Mouse (Mus musculus) limb, embryonic 11.5 days (tissue): ENCODE results near the gene Tas2r123. TPM values are rescaled to one million over a fixed set of nuclear protein-coding genes. Genes with fewer than 3 reads are reported as not detected.

ENCODE experiments used
- ATAC-seq: fragments of 200-750 bp; cut with Nextera tagmentation; 2 replicates; pipeline ENCODE4 v1.8.0; 2017; ENCODE audit warnings: low read depth; ENCODE audit not compliant: insufficient number of reproducible peaks, low FRiP score, low TSS enrichment
- DNase-seq: peaks from one replicate; pipeline ENCODE4 v3.0.0-alpha.2; 2015; ENCODE audit warnings: low spot score
- H3K27ac ChIP-seq: fragments of 300-500 bp; sonication (generic); replicated peaks from 2 replicates; pipeline ENCODE4 v1.5.1; 2014; ENCODE audit warnings: low read depth, mild to moderate bottlenecking, low read length
- H3K27me3 ChIP-seq: fragments of 300-500 bp; sonication (generic); 2 replicates; pipeline ENCODE4 v1.6.1; 2014; ENCODE audit warnings: mild to moderate bottlenecking, low read length, mixed read lengths; ENCODE audit not compliant: control insufficient read depth, insufficient read depth
- H3K36me3 ChIP-seq: fragments of 300-500 bp; sonication (generic); 2 replicates; pipeline ENCODE4 v1.6.1; 2014; ENCODE audit warnings: mild to moderate bottlenecking, low read length, moderate library complexity, mixed read lengths; ENCODE audit not compliant: control insufficient read depth, insufficient read depth
- H3K4me1 ChIP-seq: fragments of 300-500 bp; sonication (generic); 2 replicates; pipeline ENCODE4 v1.6.1; 2014; ENCODE audit warnings: low read length, mixed read lengths; ENCODE audit not compliant: control insufficient read depth, insufficient read depth
- H3K4me2 ChIP-seq: fragments of 300-500 bp; sonication (generic); 2 replicates; pipeline ENCODE4 v1.6.1; 2014; ENCODE audit warnings: low read depth, mild to moderate bottlenecking, moderate library complexity; ENCODE audit not compliant: severe bottlenecking
- H3K4me3 ChIP-seq: fragments of 300-500 bp; sonication (generic); 2 replicates; pipeline ENCODE4 v1.5.1; 2014; ENCODE audit warnings: low read depth, low read length
- H3K9ac ChIP-seq: fragments of 300-500 bp; sonication (generic); 2 replicates; pipeline ENCODE4 v1.6.1; 2014; ENCODE audit warnings: mild to moderate bottlenecking, low read length
- H3K9me3 ChIP-seq: fragments of 300-500 bp; sonication (generic); 2 replicates; pipeline ENCODE4 v1.6.1; 2016; ENCODE audit warnings: low read length; ENCODE audit not compliant: control insufficient read depth
- WGBS: fragments of 180-500 bp; shearing (Covaris S2); extraction: QIAGEN DNeasy Blood & Tissue Kit; methylation state at CpG from one replicate; pipeline ENCODE4 v1.1.7; 2014; 5-methylcytosine and 5-hydroxymethylcytosine counted together
- polyA plus RNA-seq: library from polyadenylated mRNA; unstranded; fragments of >200 nt; fragmentation: Nextera tagmentation; extraction: Ambion mirVana; gene quantifications from 2 replicates; pipeline ENCODE4 v1.2.1, GENCODE M21; 2014

Gene Tas2r123
- polyA plus RNA-seq = not detected in 2 replicates

GRCm38 (mm10) chr6:132846842-132847241 lies at the start of gene Tas2r123:
Gene Tas2r123, plus strand, starts transcription at chr6:132847142.
- WGBS = 91% methylated on average over 1 of the region's 1 CpGs
- Histone ChIP-seq H3K9me3 (no peaks in the 10 kb centered on the region), H3K27me3 (no peaks in the 10 kb centered on the region), H3K4me3 (no peak within 1 kb of the TSS), H3K4me1 (no peaks in the 10 kb centered on the region), H3K4me2 (no peak within 1 kb of the TSS), H3K27ac (no peak within 1 kb of the TSS), H3K36me3 (no peaks in the 10 kb centered on the region), H3K9ac (no peak within 1 kb of the TSS)
- ATAC-seq (no peak), DNase-seq (no peak)

DNA sequence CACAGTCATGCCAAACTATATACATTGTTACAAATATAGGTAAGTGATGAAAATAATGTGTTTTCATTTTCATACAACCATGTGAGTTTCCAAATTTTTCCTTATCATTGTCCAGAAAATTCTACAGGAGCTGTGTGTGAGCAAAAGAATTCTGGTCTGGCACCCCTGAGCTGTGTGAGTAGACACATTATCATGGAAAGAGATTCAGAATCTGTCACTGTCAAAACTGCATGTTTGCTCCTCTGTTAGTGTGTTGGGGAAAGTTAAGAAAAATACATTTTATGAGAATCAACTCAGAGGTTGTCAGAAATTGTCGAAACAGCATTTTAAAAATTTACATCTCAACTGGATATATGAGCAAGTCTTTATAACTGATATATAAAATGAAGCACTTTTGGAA lies 44.4 kb upstream of the Tas2r123 start, which contains the start of gene Tas2r117:
Tas2r117 (plus strand) TSS at position 301 of the 400 bp plus-strand sequence.
- ATAC-seq (no peak), DNase-seq (no peak)
- Histone ChIP-seq H3K4me2 (no peak within 1 kb of the TSS), H3K27me3 (no peaks in the 10 kb centered on the region), H3K4me3 (no peak within 1 kb of the TSS), H3K27ac (no peak within 1 kb of the TSS), H3K9ac (no peak within 1 kb of the TSS), H3K36me3 (no peaks in the 10 kb centered on the region), H3K4me1 (no peaks in the 10 kb centered on the region), H3K9me3 (no peaks in the 10 kb centered on the region)
- WGBS = 93% methylated on average over 1 of the region's 1 CpGs

DNA sequence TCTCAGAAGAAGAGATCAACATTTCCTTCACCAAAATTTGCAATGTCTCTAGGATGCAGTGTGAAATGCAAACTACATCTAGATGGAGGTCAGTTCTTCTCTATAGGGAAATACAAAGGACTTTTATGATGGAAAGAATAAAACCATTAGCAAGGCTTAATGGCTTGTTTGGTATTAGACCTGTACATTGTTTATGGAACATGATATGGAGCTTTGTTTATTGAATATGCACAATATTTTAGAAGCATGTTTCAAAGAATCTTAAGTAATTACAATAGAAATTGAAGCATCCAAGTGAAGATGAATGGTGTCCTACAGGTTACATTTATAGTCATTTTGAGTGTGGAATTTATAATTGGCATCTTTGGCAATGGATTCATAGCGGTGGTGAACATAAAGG lies 8.2 kb downstream of the Tas2r123 start, which contains the start of gene Tas2r116:
Tas2r116 (plus strand) TSS at position 301 of the 400 bp plus-strand sequence.
- 72% methylated on average over 1 of the region's 1 CpGs for WGBS
- no peak for DNase-seq
- Histone ChIP-seq H3K4me2 (no peak within 1 kb of the TSS), H3K9ac (no peak within 1 kb of the TSS), H3K4me3 (no peak within 1 kb of the TSS), H3K27ac (no peak within 1 kb of the TSS), H3K9me3 (no peaks in the 10 kb centered on the region), H3K36me3 (no peaks in the 10 kb centered on the region), H3K4me1 (no peaks in the 10 kb centered on the region), H3K27me3 (no peaks in the 10 kb centered on the region)
- no peak for ATAC-seq

DNA sequence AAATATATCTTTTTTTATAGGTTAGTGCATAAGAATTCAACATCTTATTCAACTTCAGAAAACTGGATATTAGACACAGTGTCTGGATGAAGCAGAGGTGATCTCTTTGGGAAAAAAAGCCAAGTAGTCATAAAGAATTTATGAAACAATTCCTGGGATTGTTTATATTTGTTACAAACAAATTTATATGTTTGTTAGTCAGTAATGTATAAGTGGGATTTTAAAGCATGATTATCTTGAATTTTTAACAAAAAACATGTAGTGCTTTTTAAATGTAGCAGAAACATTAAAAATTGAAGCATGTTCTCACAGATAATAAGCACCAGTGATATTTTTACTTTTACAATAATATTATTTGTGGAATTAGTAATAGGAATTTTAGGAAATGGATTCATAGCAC lies 20.8 kb downstream of the Tas2r123 start, which contains the start of gene Tas2r110:
Tas2r110 (plus strand) TSS at position 301 of the 400 bp plus-strand sequence.
- Histone ChIP-seq H3K4me2 (no peak within 1 kb of the TSS), H3K9me3 (no peaks in the 10 kb centered on the region), H3K27ac (no peak within 1 kb of the TSS), H3K27me3 (no peaks in the 10 kb centered on the region), H3K9ac (no peak within 1 kb of the TSS), H3K4me1 (no peaks in the 10 kb centered on the region), H3K4me3 (no peak within 1 kb of the TSS), H3K36me3 (no peaks in the 10 kb centered on the region)
- ATAC-seq = no peak
- no peak for DNase-seq

DNA sequence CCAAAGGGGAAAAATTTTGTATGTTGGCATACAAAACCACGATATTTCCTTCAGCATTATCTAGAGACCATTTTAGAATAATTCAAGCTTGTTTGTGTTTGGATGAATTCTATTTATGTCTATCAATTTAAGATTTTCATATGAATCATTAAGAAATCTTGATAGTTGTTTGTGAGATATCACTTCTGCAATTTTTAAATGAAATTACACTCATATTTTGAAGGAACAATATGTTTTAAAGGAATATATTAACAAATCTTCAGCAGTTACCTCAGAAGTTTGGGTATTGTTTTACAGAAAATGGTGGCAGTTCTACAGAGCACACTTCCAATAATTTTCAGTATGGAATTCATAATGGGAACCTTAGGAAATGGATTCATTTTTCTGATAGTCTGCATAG lies 45.8 kb downstream of the Tas2r123 start, which contains the start of gene Tas2r113:
Tas2r113 (plus strand) TSS at position 301 of the 400 bp plus-strand sequence.
- Histone ChIP-seq H3K9ac (no peak within 1 kb of the TSS), H3K4me2 (no peak within 1 kb of the TSS), H3K9me3 (no peaks in the 10 kb centered on the region), H3K36me3 (no peaks in the 10 kb centered on the region), H3K27ac (no peak within 1 kb of the TSS), H3K4me3 (no peak within 1 kb of the TSS), H3K4me1 (no peaks in the 10 kb centered on the region), H3K27me3 (no peaks in the 10 kb centered on the region)
- ATAC-seq = no peak
- 87% methylated on average over 1 of the region's 1 CpGs for WGBS
- DNase-seq = no peak

Other genes starting within 250 kb of the Tas2r123 start
- gene A630073D07Rik, start 195.6 kb upstream of the Tas2r123 start, polyA plus RNA-seq = not detected in 2 replicates
- gene Tas2r120, start 190.2 kb upstream of the Tas2r123 start, polyA plus RNA-seq = not detected in 2 replicates
- not detected in 2 replicates for gene Tas2r121, start 146.1 kb upstream of the Tas2r123 start, polyA plus RNA-seq
- not detected in 2 replicates for gene Tas2r122, start 135.2 kb upstream of the Tas2r123 start, polyA plus RNA-seq
- gene Tas2r115, start 109.1 kb upstream of the Tas2r123 start, polyA plus RNA-seq = not detected in 2 replicates
- gene Tas2r124, start 92.4 kb upstream of the Tas2r123 start, polyA plus RNA-seq = not detected in 2 replicates
- not detected in 2 replicates for gene Tas2r102, start 85.0 kb upstream of the Tas2r123 start, polyA plus RNA-seq
- gene Tas2r136, start 69.0 kb upstream of the Tas2r123 start, polyA plus RNA-seq = not detected in 2 replicates
- gene Tas2r117, start 44.3 kb upstream of the Tas2r123 start, polyA plus RNA-seq = not detected in 2 replicates
- gene Tas2r116, start 8.3 kb downstream of the Tas2r123 start, polyA plus RNA-seq = not detected in 2 replicates
- gene Tas2r110, start 20.9 kb downstream of the Tas2r123 start, polyA plus RNA-seq = not detected in 2 replicates
- gene Tas2r113, start 45.9 kb downstream of the Tas2r123 start, polyA plus RNA-seq = not detected in 2 replicates
- gene Tas2r125, start 62.5 kb downstream of the Tas2r123 start, polyA plus RNA-seq = not detected in 2 replicates
- gene Tas2r129, start 104.0 kb downstream of the Tas2r123 start, polyA plus RNA-seq = not detected in 2 replicates
- gene Tas2r131, start 110.8 kb downstream of the Tas2r123 start, polyA plus RNA-seq = not detected in 2 replicates
- not detected in 2 replicates for gene Tas2r109, start 133.8 kb downstream of the Tas2r123 start, polyA plus RNA-seq
- not detected in 2 replicates for gene Tas2r103, start 190.0 kb downstream of the Tas2r123 start, polyA plus RNA-seq
- not detected in 2 replicates for gene Tas2r140, start 208.7 kb downstream of the Tas2r123 start, polyA plus RNA-seq